Mouse (Mus musculus): ENCODE measurements around the gene Vta1.

GRCm38 (mm10) chr10:14660875-14661274 lies 44.5 kb downstream of the Vta1 start:
- TF ChIP-seq CTCF (IDR thresholded peaks at IDR 0.05; ENCODE audit: low read depth) (no peak), EP300 (IDR thresholded peaks at IDR 0.05; ENCODE audit: low read depth) (no peak)

Data from heart, postnatal 0 days (tissue).